17 mouse cellular contexts compared by ENCODE assay signal in the genomic region with DNA sequence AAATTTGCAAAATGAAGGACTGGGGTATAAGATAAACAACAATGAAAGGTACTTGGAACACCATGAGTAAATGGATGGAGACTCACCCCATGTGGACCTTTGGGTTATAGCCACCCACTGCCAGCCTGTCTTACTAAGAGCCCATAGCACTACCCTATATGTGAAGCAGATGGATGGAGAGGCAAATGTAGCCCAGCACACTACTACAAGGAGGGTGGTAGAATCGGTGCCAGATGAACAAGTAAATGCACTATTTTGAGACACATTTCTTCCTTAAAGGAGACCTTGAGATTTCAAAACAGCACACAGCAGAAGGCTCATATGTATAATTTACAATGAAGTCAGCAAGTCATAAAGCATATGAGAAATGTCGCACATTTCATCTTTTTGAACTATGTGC.
"Had no signal": no experiment of that assay in that cellular context is flagged by ENCODE, and none has a peak within 500 bp of the region (broad histone marks: within the 10 kb centered on the region; RNA-seq: fewer than 3 reads in every experiment).

No protein-coding gene starts in this region.

- H3K27ac ChIP-seq: midbrain, embryonic 10.5 days; midbrain, embryonic 12.5 days; neural tube, embryonic 13.5 days had no signal

- H3K4me1 ChIP-seq: midbrain, embryonic 10.5 days; midbrain, embryonic 12.5 days; neural tube, embryonic 13.5 days had no signal

- H3K4me2 ChIP-seq: lung, embryonic 14.5 days; midbrain, embryonic 12.5 days; neural tube, embryonic 13.5 days had no signal

- H3K27me3 ChIP-seq: midbrain, embryonic 12.5 days; neural tube, embryonic 13.5 days had no signal

- H3K9ac ChIP-seq: lung, embryonic 14.5 days; midbrain, embryonic 12.5 days; neural tube, embryonic 13.5 days had no signal

- DNase-seq: lung, adult 18-20 months; lung, embryonic 14.5 days; lung, postnatal 10 days; lung, postnatal 4 days; midbrain, embryonic 14.5 days; retina, postnatal 1 day; right cerebral cortex, adult 18-20 months; right cerebral cortex, postnatal 4 days; spleen, adult 18-20 months; thymus, adult 2 months; thymus, postnatal 25 days; thymus, postnatal 4 days had no signal

- H3K4me3 ChIP-seq: midbrain, embryonic 10.5 days; midbrain, embryonic 12.5 days; myocyte; neural tube, embryonic 13.5 days had no signal

- ATAC-seq: midbrain, embryonic 16.5 days had no signal

- H3K9me3 ChIP-seq: midbrain, embryonic 10.5 days; midbrain, embryonic 12.5 days; neural tube, embryonic 13.5 days had no signal

- H3K36me3 ChIP-seq: midbrain, embryonic 10.5 days; midbrain, embryonic 12.5 days; neural tube, embryonic 13.5 days had no signal
